Mouse (Mus musculus) thymus, postnatal 0 days (tissue): Measurements from ENCODE around the gene Fmod. TPM values are rescaled to one million over a fixed set of nuclear protein-coding genes. Genes with fewer than 3 reads are reported as not detected.

Experiments
- DNase-seq: peaks from one replicate; pipeline ENCODE4 v3.0.0-alpha.2; 2015; ENCODE audit warnings: low spot score
- polyA plus RNA-seq: library from polyadenylated mRNA; unstranded; fragments of >200 nt; fragmentation: Nextera tagmentation; extraction: Ambion mirVana; gene quantifications from 2 replicates; pipeline ENCODE4 v1.2.1, GENCODE M21; 2015

Gene Fmod
- polyA plus RNA-seq, 1 experiment from 2014 or later = 0.40 TPM

DNA sequence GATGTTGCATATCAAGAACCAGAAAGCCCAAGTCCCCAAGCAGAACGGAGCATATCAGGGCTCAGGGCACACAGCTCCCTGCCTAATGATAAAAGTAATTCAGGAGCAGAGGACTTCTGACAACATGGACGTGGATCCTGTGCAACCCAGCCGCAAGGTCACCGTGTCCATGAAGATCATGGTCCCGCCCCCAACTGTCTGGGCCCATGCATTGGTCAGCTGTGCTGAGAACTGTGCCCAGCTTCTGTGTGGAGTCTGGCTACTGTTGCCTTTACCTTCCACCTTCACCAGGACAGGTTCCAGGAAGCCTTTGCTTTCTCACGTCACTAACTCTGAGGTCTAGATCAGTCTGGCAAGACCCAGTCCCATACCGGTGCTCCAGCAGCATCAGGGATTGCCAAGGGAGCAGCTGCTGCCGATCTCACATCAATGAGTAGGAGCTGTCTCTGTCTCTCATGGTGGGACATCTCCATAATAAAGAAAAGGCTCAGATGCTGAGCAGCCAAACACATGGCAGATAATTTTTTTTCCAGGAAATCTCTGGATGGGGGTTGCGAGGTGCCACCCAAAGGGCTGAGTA is 18.7 kb downstream of the Fmod start:
- no peak for DNase-seq

DNA sequence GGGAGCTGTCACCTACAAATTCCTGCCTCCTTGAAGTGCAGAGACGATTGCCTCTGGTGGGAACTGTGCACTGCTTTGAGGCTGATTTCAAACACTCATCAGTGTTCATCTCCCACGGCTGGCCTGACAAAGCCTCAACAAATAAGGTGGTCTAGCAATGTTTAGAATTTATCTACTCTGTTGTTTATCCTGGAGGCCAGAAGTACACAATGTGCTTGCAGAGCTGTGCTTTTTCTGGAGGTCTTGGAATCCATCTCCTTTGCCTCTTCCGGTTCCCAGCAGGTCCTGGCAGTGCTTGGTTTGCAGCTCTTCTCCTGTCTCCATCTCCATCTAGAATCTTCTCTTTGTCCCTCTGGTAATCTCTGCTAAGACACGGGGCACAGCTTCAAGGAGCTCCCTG is 19.2 kb downstream of the Fmod start:
- DNase-seq = no peak

DNA sequence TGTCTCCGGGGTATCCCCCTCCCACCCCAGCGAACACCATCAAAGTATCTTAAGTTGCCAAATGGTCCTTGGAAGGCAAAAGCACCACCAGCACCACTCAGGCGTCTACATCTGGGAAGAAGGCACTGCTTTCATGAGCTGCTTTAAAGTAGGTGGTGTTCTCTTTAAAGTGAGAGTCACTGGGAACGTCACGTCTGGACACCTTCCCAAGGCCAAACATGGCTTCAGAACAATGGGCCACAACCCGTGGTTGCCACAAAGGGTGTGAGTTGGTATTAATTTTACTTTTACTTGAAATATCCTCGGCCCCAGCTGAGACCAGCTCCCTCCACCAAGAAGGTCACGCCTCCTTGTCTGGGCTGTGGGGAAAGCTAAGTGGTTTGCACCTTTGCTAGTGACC is 20.7 kb downstream of the Fmod start:
- DNase-seq = no peak

- DNase-seq = no peak
Measured at GRCm38 (mm10) chr1:134058870-134059269, 21.8 kb downstream of the Fmod start.

DNA sequence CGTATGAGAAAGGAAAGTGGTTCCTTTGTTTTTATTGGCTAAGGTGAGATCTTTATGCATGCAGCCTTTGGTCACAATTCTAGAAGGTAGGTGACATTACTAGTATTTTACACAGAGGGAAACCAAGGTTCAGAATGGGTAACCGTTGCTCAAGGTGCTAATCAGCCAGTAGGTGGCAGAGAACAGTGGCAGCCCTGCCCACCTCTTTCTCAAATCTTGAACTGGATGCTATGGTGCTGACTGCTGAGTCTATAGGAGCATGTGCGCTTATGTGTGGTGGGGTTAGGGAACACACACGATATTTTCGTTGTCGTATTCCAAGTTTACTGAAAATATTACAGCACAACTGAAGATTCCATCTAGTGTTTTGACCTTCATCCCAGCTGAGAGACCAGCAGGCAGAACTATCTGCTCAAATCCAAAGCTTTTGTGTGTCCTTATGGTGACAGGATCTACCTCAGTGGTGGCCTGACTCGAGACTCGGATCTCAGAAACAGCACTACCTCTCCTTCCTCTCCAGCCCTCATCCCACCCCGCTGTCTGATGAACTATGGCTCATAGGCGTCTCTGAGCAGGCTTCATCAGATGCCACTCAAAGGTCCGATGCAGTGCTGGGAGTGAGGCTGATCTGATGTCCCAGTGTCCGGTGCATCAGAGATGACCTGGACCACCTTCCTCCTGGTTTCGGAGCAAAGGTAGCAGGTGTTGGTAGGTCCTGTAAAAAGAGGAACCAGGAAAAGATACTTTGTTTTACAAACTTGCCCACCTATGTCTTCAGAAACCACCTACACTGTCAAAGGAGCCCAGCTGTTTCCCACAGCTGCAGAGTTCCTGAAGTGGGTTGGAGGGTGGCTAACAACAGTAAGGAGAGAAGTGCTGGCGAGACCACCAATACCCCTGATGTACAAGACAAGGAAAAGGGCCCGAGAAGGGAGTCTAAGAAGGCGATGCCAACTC is 23.0 kb downstream of the Fmod start:
- DNase-seq = peak; percentile 79

GRCm38 (mm10) chr1:134060849-134061569 is 24.0 kb downstream of the Fmod start:
- DNase-seq = peak; percentile 98

DNA sequence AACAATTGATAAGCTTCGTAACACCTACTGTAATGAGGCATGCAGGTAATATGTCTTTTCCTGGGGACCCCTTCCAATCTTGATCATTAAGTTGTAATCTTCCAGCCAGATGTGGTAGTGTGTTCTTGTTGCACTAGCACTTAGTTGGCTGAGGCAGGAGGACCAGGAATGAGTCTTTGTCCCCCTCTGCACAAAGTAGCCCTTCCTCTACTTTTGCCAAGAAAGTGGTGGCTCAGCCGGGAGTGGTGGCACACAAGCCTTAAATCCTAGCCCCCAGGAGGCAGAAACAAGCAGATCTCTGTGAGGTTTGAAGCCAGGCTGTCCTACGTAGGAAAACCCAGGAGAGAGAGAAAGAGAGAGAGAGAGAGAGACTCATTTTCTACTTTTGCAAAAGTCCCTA is 24.9 kb downstream of the Fmod start:
- DNase-seq = no peak

GRCm38 (mm10) chr1:134062411-134063085 is 25.5 kb downstream of the Fmod start:
- no peak for DNase-seq

GRCm38 (mm10) chr1:134063086-134063772 is 26.2 kb downstream of the Fmod start:
- peak; percentile 93 for DNase-seq

- DNase-seq = peak; percentile 73
Measured at GRCm38 (mm10) chr1:134063773-134064125, 26.7 kb downstream of the Fmod start.

GRCm38 (mm10) chr1:134064296-134064831 is 27.3 kb downstream of the Fmod start:
- DNase-seq = no peak

DNA sequence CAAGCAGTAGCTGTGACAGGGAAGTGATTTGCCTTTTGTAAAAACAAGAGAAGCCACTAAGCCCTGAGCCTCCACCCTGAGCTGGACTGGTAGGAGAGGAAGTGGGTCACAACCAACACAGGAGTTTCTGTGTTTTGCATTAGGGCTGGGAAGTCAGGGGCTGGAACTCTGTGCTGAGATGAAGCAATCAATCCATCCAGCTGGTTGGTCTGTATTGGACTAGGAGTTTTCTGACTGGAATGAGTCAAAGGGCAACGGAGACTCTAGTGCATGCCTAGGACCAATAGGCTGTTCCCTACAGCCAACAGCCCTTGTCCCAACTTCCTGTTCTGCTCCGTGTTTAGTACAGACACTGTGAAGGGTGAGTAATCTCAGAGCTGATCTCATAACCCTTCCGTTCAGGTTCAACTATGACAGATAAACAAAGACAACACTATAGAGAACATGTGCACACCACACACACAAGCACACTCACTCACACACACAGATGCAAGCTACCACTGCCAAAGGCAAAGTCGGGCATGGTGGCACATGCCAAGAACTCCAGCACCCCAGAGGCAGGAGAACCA is 28.3 kb downstream of the Fmod start:
- DNase-seq = peak; percentile 74

GRCm38 (mm10) chr1:134066554-134066953 is 29.5 kb downstream of the Fmod start:
- DNase-seq = peak; percentile 43

- DNase-seq = peak; percentile 98
Measured at GRCm38 (mm10) chr1:134067143-134067619, 30.1 kb downstream of the Fmod start.

DNA sequence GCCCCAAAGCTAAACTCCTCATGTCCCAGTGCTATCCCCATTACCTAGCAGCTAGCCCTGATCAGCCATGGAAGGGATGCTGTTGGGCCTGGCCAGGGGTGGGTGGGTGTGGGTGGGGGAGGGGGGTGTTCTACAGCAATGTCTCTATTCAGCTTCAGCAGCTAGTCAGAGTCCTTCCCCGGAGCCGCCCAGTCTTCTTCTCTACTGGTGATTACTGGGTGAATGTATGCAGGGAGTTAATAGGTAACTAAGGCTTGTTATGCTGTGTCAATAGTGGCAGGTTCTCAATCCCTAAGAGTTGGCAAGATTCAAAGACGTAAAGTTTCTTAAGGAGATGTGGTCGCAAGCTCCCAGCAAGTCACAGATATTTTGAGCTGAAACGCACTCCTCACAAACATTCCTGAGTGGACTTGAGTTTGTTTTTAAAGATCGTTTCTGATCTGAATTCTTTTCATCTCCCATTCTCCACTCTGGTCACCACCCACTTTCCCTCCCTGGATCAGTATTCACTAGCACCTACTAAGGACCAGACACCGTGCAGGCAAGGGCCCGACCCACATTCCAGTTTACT is 33.1 kb downstream of the Fmod start:
- DNase-seq = no peak

- no peak for DNase-seq
Measured at GRCm38 (mm10) chr1:134071411-134072018, 34.5 kb downstream of the Fmod start.

- DNase-seq = no peak
Measured at GRCm38 (mm10) chr1:134073061-134073564, 36.1 kb downstream of the Fmod start.

GRCm38 (mm10) chr1:134073658-134074057 is 36.6 kb downstream of the Fmod start:
- no peak for DNase-seq

GRCm38 (mm10) chr1:134074184-134074583 is 37.1 kb downstream of the Fmod start:
- no peak for DNase-seq
